Comparison of ENCODE assay signal across 32 mouse cellular contexts in the genomic region with DNA sequence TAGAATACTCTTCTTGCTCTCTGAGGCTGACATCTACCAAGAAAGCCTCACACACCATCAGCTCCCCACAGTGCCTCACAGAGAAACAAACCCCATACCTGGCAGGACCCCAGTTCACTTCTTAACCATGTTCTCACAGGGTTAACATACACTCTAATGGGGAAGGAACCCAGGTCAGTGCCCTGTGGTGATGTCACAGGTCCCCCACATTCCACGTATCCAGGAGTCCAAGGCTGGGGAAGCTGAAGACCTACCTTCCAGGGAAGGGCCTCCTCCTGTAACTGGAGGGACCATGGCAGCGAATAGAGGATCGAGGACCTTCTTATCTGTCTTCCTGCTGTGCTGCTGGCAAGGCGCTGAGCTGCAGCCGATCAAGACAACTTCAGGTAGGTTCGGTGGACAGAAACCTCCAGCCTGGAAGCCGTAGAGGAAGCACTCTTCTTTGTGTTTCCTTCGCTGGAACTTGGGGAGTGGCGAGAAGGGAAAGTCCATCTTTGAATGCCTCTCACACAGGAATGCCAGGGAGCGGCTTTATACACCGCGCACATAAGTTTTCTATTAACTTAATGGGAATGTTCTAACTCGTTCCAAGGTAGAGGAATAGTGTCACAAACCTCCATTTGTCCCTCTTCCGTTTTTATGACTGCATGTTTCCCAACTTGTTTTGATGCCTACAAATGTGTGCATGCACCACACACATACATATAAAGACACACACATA. TPM values are rescaled to one million over a fixed set of nuclear protein-coding genes. Genes with fewer than 3 reads are reported as not detected.
DNase-seq lines count a peak whose midpoint lies in the region; ATAC-seq and TF ChIP-seq lines count a peak whose summit lies in the region.
"Had no signal": no experiment of that assay in that cellular context is flagged by ENCODE, and none has a peak within 500 bp of the region (broad histone marks: within the 10 kb centered on the region; RNA-seq: fewer than 3 reads in every experiment).

A gene (plus strand): TSS at position 216 of the 721 bp plus-strand sequence.

- peak within 1 kb of the TSS; percentile 54; the same call in 1 of the 2 replicates for H3K27ac ChIP-seq in kidney, postnatal 0 days
- H3K27ac ChIP-seq: embryonic facial prominence, embryonic 13.5 days; forebrain, embryonic 10.5 days; heart, embryonic 10.5 days; heart, embryonic 15.5 days; hindbrain, embryonic 13.5 days; layer of hippocampus, adult 2 months; left cerebral cortex, adult 2 months; liver, embryonic 14.5 days; macrophage had no signal

- no peaks in the 10 kb centered on the region for H3K27me3 ChIP-seq in kidney, postnatal 0 days (ENCODE audit: insufficient read depth, low read length)
- peaks cover 5% of the 10 kb centered on the region for H3K27me3 ChIP-seq in Patski

- peak; percentile 17 for DNase-seq in kidney, postnatal 0 days (ENCODE audit: low spot score)
- DNase-seq in kidney, adult 11 months, result no peak
- no peak for DNase-seq in Patski (ENCODE audit: low read depth, low spot score)
- DNase-seq in forelimb bud, embryonic 11.5 days (ENCODE audit: low read depth, low spot score), result peak; percentile 20
- peak; percentile 14 for DNase-seq in kidney, postnatal 14 days
- DNase-seq in thymus, adult 18-20 months, result no peak
- DNase-seq in spleen, adult 18-20 months, result no peak
- DNase-seq: adrenal gland, postnatal 14 days; B cell, adult 2 months; cerebellum, adult 11-12 months; cerebellum, adult 9-11 months; embryo, embryonic 11 days; heart, postnatal 4 days; liver; lung, adult 2 months; lung, postnatal 10 days; right cerebral cortex, postnatal 25 days; thymus, postnatal 4 days had no signal

- no peaks in the 10 kb centered on the region for H3K4me1 ChIP-seq in kidney, postnatal 0 days (replicated peaks; ENCODE audit: insufficient read depth, low read length)
- H3K4me1 ChIP-seq: heart, embryonic 10.5 days; heart, embryonic 15.5 days; hindbrain, embryonic 13.5 days had no signal

- POLR2A ChIA-PET in Patski (lab: Charles Lee), result no interaction called here

- in situ Hi-C loops in Patski (cut with MboI; ENCODE audit: low pct_unique_long_range_greater_than_20kb), result loop anchor here (5.0 kb wide), 1 partner anchor 34 kb away; no protein-coding TSS in a partner anchor

- CTCF ChIA-PET in Patski (lab: Charles Lee), result interaction anchor here (1.8 kb wide), 1 partner anchor 8 kb away, joined by 4 read pairs; no protein-coding TSS in a partner anchor

- no peaks in the 10 kb centered on the region for H3K9me3 ChIP-seq in kidney, postnatal 0 days (replicated peaks; ENCODE audit: low read length)
- H3K9me3 ChIP-seq: embryonic facial prominence, embryonic 13.5 days; forebrain, embryonic 10.5 days; heart, embryonic 10.5 days; heart, embryonic 15.5 days; hindbrain, embryonic 13.5 days had no signal

- H3K36me3 ChIP-seq in kidney, postnatal 0 days (ENCODE audit: insufficient read depth, low read length), result no peaks in the 10 kb centered on the region
- H3K36me3 ChIP-seq: embryonic facial prominence, embryonic 13.5 days; forebrain, embryonic 10.5 days; heart, embryonic 10.5 days; heart, embryonic 15.5 days; hindbrain, embryonic 13.5 days had no signal

- peak; percentile 57; the same call in 1 of the 2 replicates for ATAC-seq in kidney, postnatal 0 days (replicated peaks; ENCODE audit: low FRiP score, low read depth)
- peak; percentile 31 for ATAC-seq in Patski
- ATAC-seq: forebrain, embryonic 16.5 days; midbrain, embryonic 16.5 days had no signal

- 0 out of 2 replicates have a peak within 1 kb of the TSS, but pooled peaks have one; percentile 9 for H3K4me3 ChIP-seq in kidney, postnatal 0 days (replicated peaks; ENCODE audit: low read depth, low read length)
- H3K4me3 ChIP-seq: embryonic facial prominence, embryonic 13.5 days; forebrain, embryonic 10.5 days; heart, embryonic 10.5 days; heart, embryonic 15.5 days; hindbrain, embryonic 13.5 days; layer of hippocampus, adult 2 months; left cerebral cortex, adult 2 months had no signal

- H3K4me2 ChIP-seq in kidney, postnatal 0 days (ENCODE audit: low read length), result peak within 1 kb of the TSS; percentile 27
- H3K4me2 ChIP-seq: embryonic facial prominence, embryonic 13.5 days; heart, embryonic 15.5 days; hindbrain, embryonic 13.5 days had no signal

- 54% methylated on average over 14 of the region's 14 CpGs for WGBS in kidney, postnatal 0 days

- no peak within 1 kb of the TSS for H3K9ac ChIP-seq in kidney, postnatal 0 days (ENCODE audit: low read depth, low read length)
- H3K9ac ChIP-seq: embryonic facial prominence, embryonic 13.5 days; heart, embryonic 15.5 days; hindbrain, embryonic 13.5 days; liver, embryonic 14.5 days had no signal

- TF ChIP-seq CTCF in kidney, postnatal 0 days (IDR thresholded peaks at IDR 0.05; ENCODE audit: low read depth), result no peak
- no peak for TF ChIP-seq CTCF in Patski (IDR thresholded peaks at IDR 0.05)

RNA-seq across cellular contexts. Expression of the gene that starts here (rescaled TPM):
- 0.91 and 1.8 TPM in 2 replicates for polyA plus RNA-seq in kidney, postnatal 0 days (2015; fragmentation: Nextera tagmentation; extraction: Ambion mirVana)
- polyA plus RNA-seq in Patski (2021), result 12.9 TPM
- polyA plus RNA-seq: embryonic facial prominence, embryonic 13.5 days; forebrain, embryonic 10.5 days; forebrain, embryonic 16.5 days; heart, embryonic 10.5 days; heart, embryonic 15.5 days; hindbrain, embryonic 13.5 days; liver, embryonic 14.5 days; lung, adult 2 months; macrophage; midbrain, embryonic 16.5 days; neural tube, embryonic 11.5 days; stomach, embryonic 16.5 days; thymus, postnatal 0 days had no signal

Comparison
In these comparisons a context has a peak if more than half of its experiments do, and no peak if none do; other contexts are left out.
1. DNase-seq: peak in kidney, postnatal 0 days (single experiment), forelimb bud, embryonic 11.5 days (single experiment) and kidney, postnatal 14 days (single experiment); none in kidney, adult 11 months (single experiment), Patski (single experiment), thymus, adult 18-20 months (0 of 2) and spleen, adult 18-20 months (0 of 2).